Mouse (Mus musculus): ENCODE results near the gene Dok7.
A peak's percentile ranks its signal among the peaks of the same experiment; 100 is the strongest.

The Dok7 gene

DNA sequence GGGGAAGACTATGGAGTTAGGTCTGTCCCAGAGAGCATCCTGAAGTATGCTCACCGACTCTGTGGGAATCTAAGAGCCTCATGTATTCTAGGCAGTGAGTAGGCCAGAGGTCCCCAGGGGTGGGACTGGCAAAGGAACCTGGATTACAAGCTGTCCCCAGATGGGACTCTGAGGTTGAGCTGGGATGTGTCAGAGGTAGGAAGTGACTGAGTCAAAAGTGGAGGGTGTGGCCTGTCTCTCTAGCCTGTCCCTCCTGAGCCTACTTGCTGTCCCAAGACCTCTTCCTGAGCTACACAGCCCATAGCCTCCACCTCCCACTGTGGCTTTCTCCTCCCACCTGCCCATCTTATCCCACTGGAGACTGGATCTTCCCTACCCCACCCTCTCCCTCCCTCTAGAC, 1.6 kb downstream of the Dok7 start:
- DNase-seq = no peak

DNA sequence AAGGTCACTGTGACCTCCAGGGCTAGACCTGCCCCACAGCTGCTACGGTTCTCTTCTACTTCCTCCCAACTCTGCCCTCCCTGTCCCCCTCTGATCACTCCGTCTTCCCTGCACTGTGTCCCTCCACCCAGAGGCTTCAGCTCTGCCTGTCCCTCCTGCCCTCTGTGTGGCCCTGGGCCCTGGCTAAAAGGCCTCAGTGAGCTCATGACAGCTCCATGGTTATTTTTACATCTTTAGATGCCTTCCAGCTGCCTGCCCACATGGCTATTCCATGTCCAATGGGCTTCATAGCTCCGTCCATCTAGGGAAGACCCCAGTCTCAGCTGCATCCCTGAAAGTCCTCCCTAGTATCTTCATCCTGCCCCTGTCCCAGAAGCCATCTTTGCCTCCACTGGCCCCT, 3.5 kb downstream of the Dok7 start:
- no peak for DNase-seq

DNA sequence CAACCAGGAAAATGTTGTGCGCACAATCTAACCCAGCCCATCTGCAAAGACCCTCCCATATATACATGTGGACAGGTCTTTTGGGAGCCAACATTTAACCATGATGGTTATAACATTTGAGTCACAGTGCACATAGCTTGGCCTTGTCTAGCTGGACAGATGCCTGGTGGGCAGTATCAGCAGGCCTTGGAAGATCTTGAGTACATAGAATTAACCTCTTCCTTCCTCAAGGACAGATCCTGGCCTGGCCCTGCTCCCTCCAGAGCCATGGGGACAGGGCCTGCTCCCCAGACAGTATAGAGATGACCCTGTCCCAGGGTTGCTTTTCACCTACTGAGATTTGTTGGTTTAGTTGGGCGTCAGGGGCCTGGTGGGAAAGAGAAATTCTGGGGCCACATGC, 13.3 kb downstream of the Dok7 start:
- DNase-seq = no peak

DNA sequence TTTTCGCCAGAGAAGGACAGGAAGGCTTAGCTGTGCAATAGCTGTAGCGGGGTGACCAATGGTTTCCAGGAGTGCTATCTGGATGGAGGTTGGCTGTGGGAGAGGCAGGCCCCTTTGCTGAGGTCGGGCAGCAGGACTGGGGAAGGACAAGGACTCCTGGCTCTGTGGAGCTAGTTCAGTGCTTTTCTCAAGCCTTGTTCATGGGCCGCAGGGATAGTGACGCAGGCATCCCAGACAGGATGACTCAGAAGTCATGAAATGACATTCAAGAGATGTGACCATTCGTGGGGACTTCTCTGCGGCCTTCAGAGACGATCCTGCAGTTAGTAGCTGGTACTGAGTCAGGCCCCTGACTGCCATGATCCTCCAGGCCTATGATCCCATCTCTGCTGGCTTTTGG, 13.7 kb downstream of the Dok7 start:
- DNase-seq = no peak

DNA sequence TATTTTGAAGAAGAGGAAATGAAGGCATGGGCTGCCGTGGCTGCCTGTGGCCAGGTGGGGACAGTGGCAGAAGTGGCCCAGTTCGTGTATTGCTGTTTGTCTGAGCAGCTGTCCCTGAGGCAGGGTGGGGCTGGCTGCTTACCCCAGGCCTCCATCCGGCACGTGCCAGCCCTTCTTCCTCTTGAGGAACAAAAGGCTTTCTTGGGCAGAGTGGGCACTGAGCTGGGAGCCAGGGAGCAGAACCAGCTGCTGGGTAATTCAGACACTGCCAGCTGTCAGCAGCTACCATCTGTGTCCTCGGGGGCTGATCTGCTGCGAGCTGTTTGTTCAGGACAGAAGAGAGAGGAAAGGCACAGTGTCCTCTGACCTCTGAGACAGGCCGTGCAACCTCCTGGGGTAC, 14.4 kb downstream of the Dok7 start:
- no peak for DNase-seq

DNA sequence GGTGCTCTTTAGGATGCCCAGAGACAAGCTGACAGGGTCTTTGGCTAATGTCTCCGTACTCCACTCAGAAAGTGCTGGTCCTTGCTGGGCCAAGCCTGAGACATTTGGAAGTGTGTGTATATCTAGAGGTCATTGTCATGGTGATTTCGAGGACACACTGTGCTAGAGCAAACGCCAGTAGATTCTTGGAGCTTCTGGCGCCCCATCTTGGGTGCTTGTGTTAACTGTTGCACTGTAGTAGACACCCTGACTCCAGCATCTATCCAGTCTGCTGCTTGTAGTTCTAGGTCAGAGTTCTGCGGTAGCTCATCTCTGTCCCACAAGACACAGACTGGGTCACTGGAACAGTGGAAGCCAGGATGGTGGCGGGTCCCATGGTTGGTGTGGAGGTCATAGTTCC, 15.3 kb downstream of the Dok7 start:
- no peak for DNase-seq

DNA sequence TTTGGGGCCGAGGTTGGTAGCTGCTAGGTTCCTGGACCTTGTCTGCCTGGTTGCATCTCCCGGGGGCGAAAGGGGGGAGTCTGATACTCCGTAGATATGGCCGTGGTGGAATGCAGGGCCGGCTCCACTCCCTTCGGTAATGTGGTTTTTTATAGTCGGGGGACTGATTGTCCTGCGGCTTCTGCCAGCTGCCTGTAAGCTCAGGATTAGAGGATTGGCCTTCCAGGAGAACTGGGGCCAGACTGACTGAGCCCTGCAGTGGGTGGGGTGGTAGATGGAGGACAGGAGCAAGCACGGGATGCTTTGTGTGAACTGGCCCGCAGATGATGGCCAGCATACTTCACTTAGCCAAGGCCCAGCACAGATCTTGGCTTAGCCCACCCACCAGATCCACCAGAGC, 16.7 kb downstream of the Dok7 start:
- DNase-seq = no peak

DNA sequence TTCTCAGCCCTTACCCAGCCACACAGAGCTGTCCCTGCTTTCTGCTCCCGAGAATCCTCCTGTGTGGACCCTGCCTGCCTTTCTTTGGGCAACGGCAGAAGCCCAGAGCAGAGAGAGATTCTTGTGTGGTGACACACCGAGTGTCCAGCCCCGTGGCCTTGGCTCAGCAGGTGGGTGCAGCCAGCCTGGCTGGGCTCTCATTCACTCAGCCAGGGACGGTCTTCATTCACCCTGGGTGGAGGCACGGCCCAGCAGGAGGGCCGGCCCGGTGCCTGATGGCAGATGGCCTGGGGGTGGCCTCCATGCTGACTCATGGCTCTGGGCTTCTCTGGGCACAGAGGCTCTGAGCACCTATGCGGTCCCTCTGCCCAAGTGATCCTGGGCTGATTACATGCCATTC, 17.4 kb downstream of the Dok7 start:
- DNase-seq = peak; percentile 57

DNA sequence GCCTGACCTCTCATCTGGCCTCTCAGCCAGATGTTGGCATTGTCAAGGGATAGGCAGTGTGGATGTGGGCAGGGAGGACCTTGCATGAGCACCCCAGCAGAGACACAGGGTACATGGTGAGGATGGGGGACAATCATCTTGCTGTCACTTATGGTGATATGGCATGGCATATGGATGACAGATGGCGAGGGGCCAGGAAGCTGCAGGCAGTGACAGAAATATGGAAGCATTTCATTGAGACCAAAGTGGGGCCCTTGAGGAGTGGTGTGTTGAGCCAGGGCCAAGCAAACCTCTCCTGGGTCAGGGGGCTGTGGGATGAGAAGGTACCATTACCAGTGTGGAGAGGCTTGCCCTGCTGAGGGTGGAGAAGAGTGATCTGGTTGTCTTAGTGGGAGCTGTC, 19.8 kb downstream of the Dok7 start:
- no peak for DNase-seq

DNA sequence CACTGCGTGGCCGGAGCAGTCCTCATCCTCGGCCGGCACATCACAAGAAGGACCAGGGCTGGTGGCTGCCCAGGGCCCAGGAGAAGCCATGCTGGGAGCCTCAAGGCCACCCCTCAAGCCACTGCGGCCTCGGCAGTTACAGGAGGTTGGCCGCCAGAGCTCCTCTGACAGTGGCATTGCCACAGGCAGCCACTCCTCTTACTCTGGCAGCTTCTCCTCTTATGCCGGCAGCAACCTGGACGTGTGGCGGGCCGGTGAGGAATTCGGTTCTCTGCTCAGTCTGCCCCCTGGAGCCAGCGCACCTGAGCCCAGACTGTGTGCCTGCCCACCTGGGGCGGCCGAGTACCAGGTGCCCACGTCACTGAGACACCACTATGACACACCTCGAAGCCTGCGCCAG, 22.5 kb downstream of the Dok7 start:
- DNase-seq = peak; percentile 23

DNA sequence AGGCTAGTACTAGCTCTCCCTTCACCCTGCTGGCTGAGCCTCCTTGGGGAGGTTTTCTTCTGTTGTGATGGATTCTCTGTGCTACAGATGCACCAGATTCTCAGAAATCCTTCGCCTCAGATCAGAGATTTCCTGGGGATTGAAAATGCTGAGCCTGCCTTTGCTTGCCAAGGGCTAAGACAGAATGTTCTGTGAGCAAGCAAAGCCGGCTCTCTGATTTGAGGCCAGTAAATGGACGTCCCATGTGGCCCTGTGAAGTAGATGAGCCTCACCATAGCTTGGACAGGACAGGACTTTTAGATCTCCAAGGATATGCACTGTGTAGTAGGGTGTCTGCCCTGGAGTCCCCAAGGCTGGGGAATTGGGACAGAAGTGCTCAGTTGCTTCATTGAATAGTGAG, 28.3 kb downstream of the Dok7 start:
- no peak for DNase-seq

DNA sequence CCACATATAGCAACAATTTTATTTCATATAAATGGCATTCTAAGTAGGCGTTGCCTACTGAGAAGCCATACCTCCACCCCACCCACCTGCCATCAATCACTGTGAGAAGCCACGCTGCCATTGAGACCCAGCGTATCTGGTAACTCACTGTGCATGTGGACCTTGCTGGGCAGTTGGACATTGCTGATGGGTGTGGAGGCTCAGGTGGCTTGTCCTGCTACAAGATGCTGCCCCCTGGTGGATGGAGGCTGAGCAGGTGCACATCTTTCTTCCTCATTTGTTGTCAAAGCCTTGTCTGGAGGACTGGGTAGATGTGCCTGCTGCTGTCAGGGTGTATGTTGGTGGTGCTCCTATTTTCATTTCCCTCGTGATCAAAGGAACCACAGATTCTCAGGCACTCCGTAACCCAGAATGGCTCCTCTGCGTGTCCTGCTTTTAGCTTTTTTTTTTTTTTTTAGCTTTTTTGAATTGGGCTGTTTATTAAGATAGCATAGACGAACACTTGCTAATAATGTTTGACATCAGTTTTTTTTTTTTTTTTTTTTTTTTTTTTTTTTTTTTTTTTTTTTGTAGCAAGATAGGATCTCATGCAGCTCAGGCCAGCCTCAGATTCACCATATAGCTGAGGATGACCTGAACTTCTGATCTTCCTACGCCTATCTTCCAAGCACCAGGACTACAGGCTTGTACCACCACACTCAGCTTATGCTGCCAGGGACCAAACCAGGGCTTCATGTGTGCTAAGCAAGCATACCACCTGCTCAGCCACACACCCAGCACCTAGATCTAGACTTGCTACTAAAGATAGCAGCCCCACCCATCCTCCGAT, 32.4 kb downstream of the Dok7 start:
- peak; percentile 64 for DNase-seq

DNA sequence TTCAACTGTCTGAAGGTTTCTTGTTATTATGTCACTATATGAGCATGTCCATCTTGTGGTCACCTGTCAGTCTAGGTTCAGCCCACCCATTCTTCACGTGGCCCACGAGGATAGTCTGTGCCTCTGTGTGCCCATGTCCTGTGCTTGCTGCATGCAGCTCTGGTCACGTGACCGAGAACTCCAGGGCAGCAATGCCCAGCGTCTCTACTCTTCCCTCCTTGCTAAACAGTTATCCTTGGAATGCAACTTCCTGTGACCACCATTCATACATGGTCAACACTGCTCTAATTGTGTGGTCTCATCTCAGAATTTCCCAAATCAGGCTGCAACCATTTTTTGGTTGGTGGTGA, 33.0 kb downstream of the Dok7 start:
- no peak for DNase-seq

DNA sequence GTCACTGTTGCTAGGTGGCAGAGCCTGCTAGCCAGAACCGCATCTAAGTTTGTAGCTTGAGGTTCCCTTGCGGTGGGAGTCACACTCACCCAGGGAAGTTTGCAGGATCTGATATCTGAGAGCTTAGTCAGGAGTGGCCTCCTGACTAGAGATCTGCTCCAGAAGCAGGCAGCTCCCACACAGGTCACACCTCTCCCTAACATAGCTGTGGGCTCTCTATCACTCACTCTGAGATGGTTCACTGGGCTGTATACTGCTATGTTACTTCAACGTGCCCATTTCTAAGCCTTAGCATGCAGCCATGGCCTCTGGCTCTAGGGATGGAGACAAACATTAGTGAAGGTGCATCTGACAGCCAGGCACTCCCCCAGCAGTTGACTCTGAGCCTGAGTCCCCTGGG, 35.1 kb downstream of the Dok7 start:
- DNase-seq = no peak

DNA sequence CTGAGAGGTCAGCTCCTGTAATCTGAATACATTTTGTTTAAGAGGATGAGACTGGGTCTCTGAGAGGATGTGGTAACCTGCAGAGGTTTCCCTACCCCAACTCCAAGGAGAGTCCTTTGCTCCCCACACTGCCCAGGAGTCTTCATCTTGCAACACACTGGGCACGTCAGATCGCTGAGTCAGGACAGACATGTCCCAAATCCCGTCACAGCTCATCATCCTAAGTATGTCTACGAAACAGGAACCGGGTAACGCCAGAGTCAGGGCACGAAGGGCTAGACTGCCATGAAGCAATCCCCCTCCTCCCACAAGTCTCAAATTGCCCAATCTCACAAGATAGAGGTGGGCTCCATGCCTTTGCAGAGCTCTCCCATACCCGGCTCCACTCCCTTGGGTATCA, 46.5 kb downstream of the Dok7 start:
- DNase-seq = no peak

DNA sequence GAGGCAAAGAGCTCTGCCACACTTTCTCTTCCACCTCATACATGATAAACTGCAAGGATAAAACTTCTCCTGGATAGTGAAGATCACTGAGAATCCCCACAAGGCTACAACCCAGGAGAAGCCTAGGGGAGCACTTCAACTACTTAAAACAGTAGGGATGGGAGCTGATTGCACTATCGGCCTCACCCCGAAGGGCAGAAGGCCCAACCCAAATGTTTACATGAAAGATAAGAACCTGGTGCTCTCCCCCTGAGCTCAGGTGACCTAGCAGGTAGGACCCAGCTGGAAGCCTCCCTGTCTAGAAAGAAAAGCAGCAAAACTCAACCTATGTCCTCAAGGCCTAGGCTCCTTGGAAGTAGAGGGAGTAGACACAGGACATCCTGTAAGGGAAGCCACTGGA, 47.0 kb downstream of the Dok7 start:
- DNase-seq = no peak

DNA sequence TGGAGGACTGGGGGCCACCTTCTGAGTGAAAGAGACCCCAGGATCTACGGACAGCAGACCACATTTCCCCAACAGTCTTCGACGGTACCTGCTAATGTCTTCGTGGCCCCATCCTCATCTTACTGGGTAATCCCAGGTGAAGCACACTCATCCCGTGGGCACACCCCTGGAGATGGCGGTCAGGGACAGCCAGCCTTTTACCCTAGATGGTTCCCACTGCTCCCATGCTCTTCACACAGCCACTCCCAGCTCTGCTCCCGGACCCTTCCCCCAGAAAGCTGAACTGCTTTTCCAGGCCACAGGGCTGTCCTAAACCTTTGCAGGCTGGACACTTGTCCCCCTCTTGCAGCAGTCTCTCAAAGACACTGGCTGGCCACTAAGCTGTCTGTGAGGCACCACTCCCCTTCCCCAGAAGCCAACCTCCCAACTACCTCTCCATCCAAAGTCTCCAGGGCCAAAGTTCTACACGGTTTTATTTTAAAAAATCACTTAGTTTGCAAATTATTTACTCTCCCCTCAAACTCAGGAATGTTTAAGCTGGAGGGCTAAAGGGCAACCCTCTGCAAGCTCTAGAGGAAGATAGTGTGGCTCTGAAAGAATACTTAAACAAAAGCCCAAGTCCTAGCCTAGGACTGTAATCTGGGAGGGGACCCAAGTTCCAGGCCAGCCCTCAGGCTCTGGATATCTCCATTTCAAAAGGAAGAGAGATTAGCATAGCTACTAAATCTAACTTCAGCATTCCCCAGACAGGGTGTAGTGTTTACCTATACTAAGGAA, 47.8 kb downstream of the Dok7 start:
- DNase-seq = no peak

DNA sequence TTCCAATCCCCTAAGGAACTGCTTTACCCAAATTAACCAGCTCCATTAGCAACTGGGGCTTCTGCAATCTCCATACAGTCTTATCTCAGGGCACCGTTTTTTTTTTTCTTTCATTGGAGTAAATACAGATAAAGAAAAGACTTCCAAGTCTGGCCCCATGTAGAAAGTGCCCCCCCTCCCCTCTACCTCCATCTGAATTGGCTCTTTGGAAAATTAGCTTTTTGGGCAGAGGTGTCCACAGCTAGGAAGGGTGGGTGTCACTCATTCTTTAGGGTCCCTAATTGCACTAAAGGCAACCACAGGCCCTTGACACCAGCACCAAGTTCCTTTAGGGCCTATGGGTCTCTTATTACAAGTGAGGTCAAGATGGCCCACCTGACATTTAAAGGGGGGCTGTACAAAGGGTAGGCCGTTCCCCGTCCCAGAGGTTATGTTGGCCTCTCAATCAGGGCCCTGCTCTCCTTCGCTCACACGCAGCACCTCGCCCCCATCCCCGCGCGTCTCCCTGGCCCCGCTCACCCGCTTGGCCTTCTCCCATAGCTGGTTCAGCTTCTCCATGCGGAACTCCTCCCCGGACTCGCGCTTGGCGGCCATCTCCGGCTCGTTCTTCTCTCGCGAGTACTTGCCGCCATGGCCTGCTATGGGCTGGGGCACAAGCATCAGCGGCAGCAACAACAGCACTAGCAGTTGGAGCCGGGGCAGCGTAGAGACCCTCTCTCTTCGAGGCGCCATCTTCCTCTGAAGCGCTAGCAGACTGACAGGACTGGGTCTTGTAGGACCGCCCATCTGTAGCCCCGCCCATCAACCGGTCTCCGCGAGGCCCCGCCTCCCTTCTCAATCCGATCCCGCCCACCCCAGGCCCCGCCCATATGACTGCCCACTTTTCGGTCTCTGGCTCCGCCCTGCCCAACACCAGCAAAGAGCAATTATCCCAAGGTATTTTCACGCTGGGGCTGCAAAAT, 48.7 kb downstream of the Dok7 start, which contains the start of gene Lrpap1:
Lrpap1 (minus strand) TSS at position 807 of the 962 bp plus-strand sequence.
- peak; percentile 90 for DNase-seq

DNA sequence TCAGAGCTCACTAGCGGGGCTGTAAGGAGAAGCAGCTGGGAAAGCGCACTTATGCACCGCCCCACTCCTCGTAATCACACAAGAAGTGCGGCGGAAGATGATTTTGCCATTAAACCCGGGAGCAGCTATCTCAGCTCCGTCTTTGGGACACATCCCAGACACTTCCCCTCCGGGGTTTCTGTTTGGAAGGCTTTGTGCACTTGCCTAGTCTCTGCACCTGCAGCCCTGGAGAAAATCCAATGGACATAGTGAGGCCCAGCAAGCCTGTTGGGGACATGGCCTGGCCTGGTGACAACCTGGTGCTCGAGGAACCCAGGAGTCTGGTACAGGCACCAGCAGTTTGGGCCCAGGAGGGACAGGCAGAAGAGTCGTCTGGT, 49.3 kb downstream of the Dok7 start:
- DNase-seq = peak; percentile 66

DNA sequence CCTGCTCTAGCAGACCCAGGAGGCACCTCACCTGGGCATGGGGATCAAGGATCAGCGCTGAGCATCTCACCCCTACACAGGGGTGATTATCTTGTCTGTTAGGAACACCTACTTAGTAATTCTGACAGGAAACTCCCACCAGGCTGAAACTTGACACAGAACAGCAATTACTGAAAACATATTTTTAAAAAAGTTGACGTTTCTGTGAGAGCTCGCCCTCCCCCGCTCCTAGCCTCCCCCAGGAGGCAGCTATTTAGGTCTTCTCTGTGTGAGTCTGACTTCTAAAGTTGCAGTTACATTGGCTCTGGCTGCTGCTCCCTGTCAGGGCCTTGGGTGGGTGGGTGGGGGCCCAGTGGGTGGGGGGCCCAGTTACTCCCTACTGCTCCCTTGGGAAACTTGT, 55.9 kb downstream of the Dok7 start:
- DNase-seq = no peak

DNA sequence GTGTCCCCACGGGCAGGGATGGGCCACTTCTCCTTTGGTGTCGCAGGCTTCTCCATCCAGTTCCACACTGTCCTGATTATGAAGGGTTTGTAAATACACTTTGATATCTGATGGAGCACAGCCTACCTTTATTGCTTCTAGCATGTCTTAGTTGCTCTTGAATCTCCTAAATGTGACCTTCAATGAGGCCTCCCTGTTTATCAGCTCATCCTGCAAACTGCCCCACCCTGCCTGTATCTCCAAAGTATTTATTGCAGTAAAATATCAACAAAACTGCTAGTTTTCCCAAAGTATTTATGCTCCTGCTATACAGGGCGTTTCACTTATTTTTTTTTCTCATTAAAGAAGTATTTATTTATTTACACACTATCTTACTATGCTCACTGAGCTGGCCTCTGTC, 59.4 kb downstream of the Dok7 start:
- no peak for DNase-seq

DNA sequence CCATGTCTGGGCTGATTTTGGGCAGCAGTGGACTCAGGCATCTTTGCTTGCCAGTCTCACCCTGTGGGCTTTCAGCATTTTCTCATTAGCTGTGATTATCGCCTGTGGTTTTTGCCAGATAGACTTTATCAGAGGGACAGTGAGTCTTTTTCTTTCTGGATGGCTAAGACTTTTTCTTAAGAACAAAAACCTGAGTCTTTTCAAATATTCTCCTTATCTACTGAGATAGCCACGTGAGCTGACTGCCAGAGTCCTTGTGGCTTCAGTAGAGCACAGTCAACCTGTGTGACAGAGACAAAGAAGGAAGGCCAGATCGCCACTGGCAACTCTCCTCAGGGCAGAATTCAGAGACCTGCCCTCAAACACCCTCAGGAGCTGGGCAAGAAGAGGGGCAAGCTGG, 61.1 kb downstream of the Dok7 start:
- no peak for DNase-seq

DNA sequence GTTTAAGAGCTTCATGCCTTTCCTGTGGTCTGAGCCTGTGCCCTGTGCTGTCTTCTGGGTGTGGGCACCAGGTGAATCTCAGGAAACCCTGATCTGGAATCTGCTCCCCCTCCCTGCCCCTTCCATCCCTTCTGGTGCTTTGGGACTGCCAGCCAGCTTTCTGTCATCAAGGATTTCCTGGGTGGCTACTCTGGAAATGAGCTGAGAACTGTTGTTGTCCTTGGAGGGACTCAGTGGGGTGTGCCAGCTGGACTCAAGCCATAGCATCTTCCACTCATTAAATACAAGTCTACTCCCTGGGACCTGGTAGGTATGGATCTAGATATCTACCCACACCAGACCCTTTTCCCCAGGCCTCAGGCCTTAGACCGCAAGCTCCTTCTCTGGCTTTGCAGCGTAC, 61.9 kb downstream of the Dok7 start:
- DNase-seq = no peak
